Mouse (Mus musculus): ENCODE measurements at regions not wholly inside any gene's neighbourhood (a gene's known extent, or its start where the extent isn't known, plus 50 kb on each side); places are given as distances from the start of the nearest gene placed in this dataset.
"Not testable (repeated sequence)": the region's sequence is repeated elsewhere in the genome, so short reads cannot be mapped to it uniquely, and the experiment has no call there.

GRCm38 (mm10) chr15:93189266-93189855, 85.6 kb downstream of the Gxylt1 start:
- DNase-seq, result no peak

- no peak for DNase-seq
These were observed 98.8 kb downstream of the Gxylt1 start for GRCm38 (mm10) chr15:93176221-93176620.

GRCm38 (mm10) chr15:93168784-93169183, 106.2 kb downstream of the Gxylt1 start:
- no peak for DNase-seq

- no peak for DNase-seq
These were observed 107.5 kb downstream of the Gxylt1 start for GRCm38 (mm10) chr15:93167451-93167850.

GRCm38 (mm10) chr15:93161924-93162910, 112.8 kb downstream of the Gxylt1 start:
- no peak for DNase-seq

GRCm38 (mm10) chr15:93161329-93161728, 113.7 kb downstream of the Gxylt1 start:
- DNase-seq, result no peak

GRCm38 (mm10) chr15:93155756-93156155, 119.2 kb downstream of the Gxylt1 start:
- no peak for DNase-seq

GRCm38 (mm10) chr15:93154022-93154421, 121.0 kb downstream of the Gxylt1 start:
- DNase-seq, result no peak

GRCm38 (mm10) chr15:93144899-93145298, 130.1 kb downstream of the Gxylt1 start:
- DNase-seq, result no peak

- DNase-seq, result no peak
These were observed 130.7 kb downstream of the Gxylt1 start for GRCm38 (mm10) chr15:93144264-93144663.

- no peak for DNase-seq
These were observed 141.6 kb downstream of the Gxylt1 start for GRCm38 (mm10) chr15:93133379-93133778.

GRCm38 (mm10) chr15:93131056-93131455, 143.9 kb downstream of the Gxylt1 start:
- DNase-seq, result no peak

GRCm38 (mm10) chr15:93125261-93125660, 149.7 kb downstream of the Gxylt1 start:
- DNase-seq, result no peak

GRCm38 (mm10) chr15:93121156-93121555, 153.8 kb downstream of the Gxylt1 start:
- no peak for DNase-seq

GRCm38 (mm10) chr15:93117806-93118205, 157.2 kb downstream of the Gxylt1 start:
- not testable (repeated sequence) for DNase-seq

GRCm38 (mm10) chr15:93115674-93116102, 159.3 kb downstream of the Gxylt1 start:
- no peak for DNase-seq

- DNase-seq, result no peak
These were observed 170.0 kb downstream of the Gxylt1 start for GRCm38 (mm10) chr15:93104936-93105335.

GRCm38 (mm10) chr15:93103426-93103825, 171.6 kb downstream of the Gxylt1 start:
- DNase-seq, result peak; percentile 34

GRCm38 (mm10) chr15:93101881-93102280, 173.1 kb downstream of the Gxylt1 start:
- no peak for DNase-seq

GRCm38 (mm10) chr15:93100837-93101236, 174.1 kb downstream of the Gxylt1 start:
- no peak for DNase-seq

- no peak for DNase-seq
These were observed 175.1 kb downstream of the Gxylt1 start for GRCm38 (mm10) chr15:93099840-93100239.

- DNase-seq, result no peak
These were observed 178.6 kb downstream of the Gxylt1 start for GRCm38 (mm10) chr15:93096335-93096734.

GRCm38 (mm10) chr15:93095224-93095623, 179.8 kb downstream of the Gxylt1 start:
- no peak for DNase-seq
